Mouse (Mus musculus): ENCODE measurements around the gene Saxo2. TPM values are rescaled to one million over a fixed set of nuclear protein-coding genes. Genes with fewer than 3 reads are reported as not detected.

The Saxo2 gene
- polyA plus RNA-seq, 1 experiment from 2014 or later = 15.1 TPM

DNA sequence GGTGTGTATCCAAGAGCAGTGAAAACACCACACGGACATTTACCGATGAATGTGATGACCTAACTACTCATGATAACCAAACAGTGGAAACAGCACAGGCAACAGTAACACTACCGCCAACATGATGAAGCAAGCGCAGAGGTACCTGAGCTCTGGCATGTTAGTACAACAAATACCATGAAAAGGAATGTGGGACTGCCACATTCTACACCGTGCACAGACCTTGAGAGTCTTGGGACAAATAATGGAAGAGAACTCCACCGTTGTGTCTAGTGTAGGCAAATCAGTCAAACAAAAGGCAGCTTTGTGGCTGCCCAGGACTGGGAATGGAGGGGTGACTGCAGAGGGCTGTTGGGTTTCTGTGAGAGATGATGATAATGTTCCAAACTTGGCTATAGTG is 42.9 kb downstream of the Saxo2 start:
- H3K27me3 ChIP-seq (replicated peaks; ENCODE audit: insufficient read depth, low read length) = no peaks in the 10 kb centered on the region
- WGBS = 60% methylated on average over 6 of the region's 6 CpGs
- TF ChIP-seq CTCF (IDR thresholded peaks at IDR 0.05) = no peak
- peak; percentile 89 for TF ChIP-seq EP300 (IDR thresholded peaks at IDR 0.05)
- H3K27ac ChIP-seq (ENCODE audit: low read length) = no peak overlapping the region
- DNase-seq (ENCODE audit: low spot score) (peak; percentile 82), ATAC-seq (peak; percentile 97)
- no peak overlapping the region for H3K4me3 ChIP-seq (ENCODE audit: low read depth, low read length)
- H3K4me1 ChIP-seq (ENCODE audit: insufficient read depth, low read depth, low read length) = no peaks in the 10 kb centered on the region
- no peak overlapping the region for H3K4me2 ChIP-seq (replicated peaks; ENCODE audit: low read depth, low read length)
- H3K9me3 ChIP-seq (ENCODE audit: low read length) = no peaks in the 10 kb centered on the region
- H3K9ac ChIP-seq (replicated peaks; ENCODE audit: low read depth) = no peak overlapping the region
- no peaks in the 10 kb centered on the region for H3K36me3 ChIP-seq (ENCODE audit: insufficient read depth, low read length)

DNA sequence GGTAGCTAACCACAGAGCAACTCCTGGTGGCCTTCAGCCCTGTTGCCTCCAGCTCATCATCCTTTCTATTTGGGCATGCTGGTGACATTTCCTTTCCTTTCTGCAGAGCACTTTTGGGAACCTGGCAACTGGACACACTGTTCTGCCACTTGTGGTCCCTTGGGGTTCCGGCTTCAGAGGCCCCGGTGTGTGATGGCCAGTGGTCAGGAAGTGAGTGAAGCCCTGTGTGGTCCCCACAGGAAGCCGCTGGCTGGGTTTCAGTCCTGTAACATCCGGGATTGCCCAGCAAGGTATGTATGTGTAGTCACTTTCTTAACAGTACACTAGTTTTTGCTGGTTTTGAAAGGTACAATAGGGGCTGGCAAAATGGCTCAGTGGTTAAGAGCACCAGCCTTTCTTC is 46.3 kb downstream of the Saxo2 start:
- TF ChIP-seq CTCF (IDR thresholded peaks at IDR 0.05) (no peak), EP300 (IDR thresholded peaks at IDR 0.05) (no peak)
- Histone ChIP-seq H3K4me3 (ENCODE audit: low read depth, low read length) (no peak overlapping the region), H3K27me3 (replicated peaks; ENCODE audit: insufficient read depth, low read length) (no peaks in the 10 kb centered on the region), H3K27ac (ENCODE audit: low read length) (no peak overlapping the region), H3K9ac (replicated peaks; ENCODE audit: low read depth) (no peak overlapping the region), H3K4me2 (replicated peaks; ENCODE audit: low read depth, low read length) (no peak overlapping the region), H3K9me3 (ENCODE audit: low read length) (no peaks in the 10 kb centered on the region), H3K4me1 (ENCODE audit: insufficient read depth, low read depth, low read length) (no peaks in the 10 kb centered on the region), H3K36me3 (ENCODE audit: insufficient read depth, low read length) (no peaks in the 10 kb centered on the region)
- DNase-seq (ENCODE audit: low spot score) = no peak
- no peak for ATAC-seq
- 70% methylated on average over 4 of the region's 4 CpGs for WGBS

DNA sequence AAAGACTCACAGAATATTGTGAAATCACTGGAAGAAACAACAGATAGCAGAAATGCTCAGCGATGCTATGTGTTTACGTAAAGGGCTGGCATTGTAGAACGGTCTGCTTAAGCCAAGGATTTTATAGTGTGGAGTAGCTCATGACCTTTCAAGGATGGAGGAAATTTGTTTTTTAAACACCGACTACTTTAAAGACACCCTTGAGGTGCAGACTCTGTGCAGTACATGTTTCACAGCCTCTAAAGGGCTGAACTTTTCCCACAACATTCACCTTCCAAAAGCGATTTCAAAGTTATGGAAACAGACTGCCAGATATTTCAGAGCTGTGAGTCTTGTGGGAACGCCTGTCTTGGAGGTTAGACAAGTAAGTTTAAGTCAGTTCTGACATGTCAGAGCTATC is 57.4 kb downstream of the Saxo2 start:
- no peak for ATAC-seq
- no peak for DNase-seq (ENCODE audit: low spot score)
- WGBS = 54% methylated on average over 6 of the region's 6 CpGs
- Histone ChIP-seq H3K4me3 (ENCODE audit: low read depth, low read length) (no peak overlapping the region), H3K27ac (ENCODE audit: low read length) (no peak overlapping the region), H3K36me3 (ENCODE audit: insufficient read depth, low read length) (no peaks in the 10 kb centered on the region), H3K4me1 (ENCODE audit: insufficient read depth, low read depth, low read length) (no peaks in the 10 kb centered on the region), H3K4me2 (replicated peaks; ENCODE audit: low read depth, low read length) (no peak overlapping the region), H3K27me3 (replicated peaks; ENCODE audit: insufficient read depth, low read length) (no peaks in the 10 kb centered on the region), H3K9ac (replicated peaks; ENCODE audit: low read depth) (no peak overlapping the region), H3K9me3 (ENCODE audit: low read length) (no peaks in the 10 kb centered on the region)
- no peak for TF ChIP-seq EP300 (IDR thresholded peaks at IDR 0.05)
- TF ChIP-seq CTCF (IDR thresholded peaks at IDR 0.05) = no peak

Other genes with a start within 250 kb of the Saxo2 start
- gene Efl1, start 86 bp upstream of the Saxo2 start, polyA plus RNA-seq (2015; fragmentation: Nextera tagmentation; extraction: Ambion mirVana) = 13.9 and 14.3 TPM in 2 replicates
- 6.5 and 7.7 TPM in 2 replicates for gene Mex3b, start 218.8 kb upstream of the Saxo2 start, polyA plus RNA-seq (2015; fragmentation: Nextera tagmentation; extraction: Ambion mirVana)